Mouse (Mus musculus) forebrain, embryonic 15.5 days (tissue): ENCODE results near the gene A630076J17Rik. TPM values are rescaled to one million over a fixed set of nuclear protein-coding genes. Genes with fewer than 3 reads are reported as not detected.

ENCODE experiments used
- ATAC-seq: fragments of 200-750 bp; cut with Nextera tagmentation; replicated peaks from 2 replicates; pipeline ENCODE4 v1.8.0; 2017; ENCODE audit warnings: mild to moderate bottlenecking, moderate TSS enrichment, moderate library complexity
- H3K27ac ChIP-seq: fragments of 300-500 bp; sonication (generic); replicated peaks from 2 replicates; pipeline ENCODE4 v1.5.1; 2015; ENCODE audit warnings: mild to moderate bottlenecking, inconsistent platforms
- H3K27me3 ChIP-seq: fragments of 300-500 bp; sonication (generic); 2 replicates; pipeline ENCODE4 v1.6.1; 2015; ENCODE audit warnings: inconsistent platforms
- H3K36me3 ChIP-seq: fragments of 300-500 bp; sonication (generic); 2 replicates; pipeline ENCODE4 v1.6.1; 2015; ENCODE audit warnings: mild to moderate bottlenecking, inconsistent platforms
- H3K4me1 ChIP-seq: fragments of 300-500 bp; sonication (generic); 2 replicates; pipeline ENCODE4 v1.6.1; 2015; ENCODE audit warnings: inconsistent platforms
- H3K4me2 ChIP-seq: fragments of 300-500 bp; sonication (generic); replicated peaks from 2 replicates; pipeline ENCODE4 v1.6.1; 2015; ENCODE audit warnings: mild to moderate bottlenecking, inconsistent platforms
- H3K4me3 ChIP-seq: fragments of 300-500 bp; sonication (generic); 2 replicates; pipeline ENCODE4 v1.5.1; 2015; ENCODE audit warnings: mild to moderate bottlenecking, inconsistent platforms
- H3K9ac ChIP-seq: fragments of 300-500 bp; sonication (generic); replicated peaks from 2 replicates; pipeline ENCODE4 v1.6.1; 2015; ENCODE audit warnings: mild to moderate bottlenecking, inconsistent platforms
- H3K9me3 ChIP-seq: fragments of 300-500 bp; sonication (generic); 2 replicates; pipeline ENCODE4 v1.6.1; 2016; ENCODE audit warnings: inconsistent platforms
- WGBS: fragments of 180-500 bp; shearing (Covaris S2); methylation state at CpG from one replicate; pipeline ENCODE4 v1.1.7; 2015; ENCODE audit warnings: mixed read lengths; 5-methylcytosine and 5-hydroxymethylcytosine counted together
- polyA plus RNA-seq: library from polyadenylated mRNA; unstranded; fragments of >200 nt; fragmentation: Nextera tagmentation; extraction: Ambion mirVana; gene quantifications from 2 replicates; pipeline ENCODE4 v1.2.1, GENCODE M21; 2015

Gene A630076J17Rik
- not detected in 2 replicates for polyA plus RNA-seq

GRCm38 (mm10) chr3:107230527-107230926 lies at the start of gene A630076J17Rik:
Gene A630076J17Rik (plus strand): TSS chr3:107230614.
- no peak for ATAC-seq
- H3K4me3 ChIP-seq, result no peak within 1 kb of the TSS
- no peak within 1 kb of the TSS for H3K4me2 ChIP-seq
- H3K27me3 ChIP-seq, result no peaks in the 10 kb centered on the region
- no peak within 1 kb of the TSS for H3K9ac ChIP-seq
- H3K36me3 ChIP-seq, result no peaks in the 10 kb centered on the region
- H3K9me3 ChIP-seq, result no peaks in the 10 kb centered on the region
- no peaks in the 10 kb centered on the region for H3K4me1 ChIP-seq
- 72% methylated on average over 1 of the region's 1 CpGs for WGBS
- no peak within 1 kb of the TSS for H3K27ac ChIP-seq

DNA sequence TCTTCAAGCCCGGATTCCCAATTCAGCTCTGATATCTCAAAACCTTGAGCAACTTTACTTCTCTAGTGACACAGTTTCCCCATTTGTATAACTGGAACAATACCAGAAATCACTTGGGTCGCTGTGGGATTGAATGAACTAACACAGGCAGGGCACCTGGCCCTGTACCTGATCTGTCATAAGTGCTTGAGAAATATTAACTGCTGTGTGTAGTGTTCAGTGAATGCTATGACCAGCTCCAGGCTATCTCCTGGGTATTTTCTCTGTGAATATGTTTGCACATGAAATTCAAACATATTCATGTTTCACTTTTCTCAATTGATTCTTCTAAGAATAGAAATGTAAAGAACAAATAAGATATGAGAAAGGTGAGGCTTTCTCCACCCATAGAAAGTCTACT lies 49.6 kb upstream of the A630076J17Rik start:
- peaks cover 4% of the 10 kb centered on the region; the same call in 1 of the 2 replicates for H3K4me1 ChIP-seq
- no peak overlapping the region for H3K27ac ChIP-seq
- no peak for ATAC-seq
- H3K4me3 ChIP-seq, result no peak overlapping the region
- H3K27me3 ChIP-seq, result no peaks in the 10 kb centered on the region
- no peak overlapping the region for H3K9ac ChIP-seq
- no peak overlapping the region for H3K4me2 ChIP-seq
- H3K36me3 ChIP-seq, result no peaks in the 10 kb centered on the region
- 69% methylated on average over 2 of the region's 2 CpGs for WGBS
- no peaks in the 10 kb centered on the region for H3K9me3 ChIP-seq

- Histone ChIP-seq H3K36me3 (no peaks in the 10 kb centered on the region), H3K27me3 (no peaks in the 10 kb centered on the region), H3K9ac (no peak within 1 kb of the TSS), H3K27ac (no peak within 1 kb of the TSS), H3K4me1 (no peaks in the 10 kb centered on the region), H3K4me3 (no peak within 1 kb of the TSS), H3K4me2 (no peak within 1 kb of the TSS), H3K9me3 (no peaks in the 10 kb centered on the region)
- ATAC-seq, result no peak
- WGBS, result 78% methylated on average over 1 of the region's 1 CpGs
Measured at GRCm38 (mm10) chr3:107182756-107183155, 47.7 kb upstream of the A630076J17Rik start, which contains the start of gene Kcna10. Gene Kcna10 (plus strand): TSS chr3:107183056.

- Histone ChIP-seq H3K9ac (no peak overlapping the region), H3K9me3 (no peaks in the 10 kb centered on the region), H3K4me3 (no peak overlapping the region), H3K36me3 (no peaks in the 10 kb centered on the region), H3K27ac (no peak overlapping the region), H3K27me3 (no peaks in the 10 kb centered on the region), H3K4me2 (no peak overlapping the region), H3K4me1 (no peaks in the 10 kb centered on the region)
- 80% methylated on average over 3 of the region's 3 CpGs for WGBS
- ATAC-seq, result no peak
Measured at GRCm38 (mm10) chr3:107183178-107183577, 47.2 kb upstream of the A630076J17Rik start.

DNA sequence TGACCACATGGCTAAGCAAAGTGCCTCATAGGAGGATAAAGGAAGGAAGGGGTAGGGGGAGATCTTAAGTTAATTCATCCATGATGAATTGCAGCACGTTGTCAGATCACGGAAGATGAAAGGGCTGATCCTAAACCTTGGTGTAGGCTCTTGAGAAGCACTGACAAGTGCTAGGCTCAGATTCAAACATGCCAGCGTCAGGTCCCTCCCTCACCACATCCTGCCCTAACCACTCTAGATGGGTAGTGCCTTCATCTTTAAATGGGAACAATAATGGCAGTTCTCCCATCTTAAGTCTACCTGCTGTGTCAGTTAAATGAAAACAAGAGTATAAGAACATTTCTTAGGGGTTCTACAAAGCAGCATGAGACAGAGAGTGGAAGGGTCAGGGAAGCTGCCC lies 44.8 kb upstream of the A630076J17Rik start:
- WGBS, result 65% methylated on average over 3 of the region's 3 CpGs
- Histone ChIP-seq H3K9me3 (no peaks in the 10 kb centered on the region), H3K27me3 (no peaks in the 10 kb centered on the region), H3K9ac (no peak overlapping the region), H3K27ac (no peak overlapping the region), H3K4me3 (no peak overlapping the region), H3K36me3 (no peaks in the 10 kb centered on the region), H3K4me2 (no peak overlapping the region), H3K4me1 (0 out of 2 replicates have a peak, but pooled peaks cover 3% of the 10 kb centered on the region)
- no peak for ATAC-seq

DNA sequence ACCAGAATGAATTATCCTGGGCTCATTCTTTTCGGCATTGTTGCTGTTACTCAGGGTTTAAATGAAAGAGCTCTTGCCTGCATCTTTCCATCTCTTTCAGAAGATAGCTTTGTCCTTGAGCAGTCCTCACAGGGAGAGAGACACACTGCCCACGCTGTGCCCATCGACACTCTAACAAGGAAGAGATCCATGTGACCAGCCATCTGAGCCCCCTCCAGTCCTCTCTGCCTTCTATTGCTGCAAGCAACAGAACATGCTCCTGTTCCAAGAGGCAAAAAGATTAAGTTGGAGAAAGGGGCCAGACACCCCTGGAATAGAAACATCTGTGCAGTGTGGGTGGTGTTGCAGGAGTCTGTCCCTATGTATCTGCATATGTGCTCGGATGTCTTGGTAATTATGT lies 43.4 kb upstream of the A630076J17Rik start:
- H3K9me3 ChIP-seq, result no peaks in the 10 kb centered on the region
- no peaks in the 10 kb centered on the region for H3K36me3 ChIP-seq
- H3K4me3 ChIP-seq, result no peak overlapping the region
- no peaks in the 10 kb centered on the region for H3K27me3 ChIP-seq
- ATAC-seq, result no peak
- H3K4me1 ChIP-seq, result 0 out of 2 replicates have a peak, but pooled peaks cover 3% of the 10 kb centered on the region
- H3K9ac ChIP-seq, result no peak overlapping the region
- no peak overlapping the region for H3K27ac ChIP-seq
- WGBS, result 80% methylated on average over 4 of the region's 4 CpGs
- no peak overlapping the region for H3K4me2 ChIP-seq

GRCm38 (mm10) chr3:107188226-107188899 lies 42.1 kb upstream of the A630076J17Rik start:
- ATAC-seq, result peak; percentile 81

DNA sequence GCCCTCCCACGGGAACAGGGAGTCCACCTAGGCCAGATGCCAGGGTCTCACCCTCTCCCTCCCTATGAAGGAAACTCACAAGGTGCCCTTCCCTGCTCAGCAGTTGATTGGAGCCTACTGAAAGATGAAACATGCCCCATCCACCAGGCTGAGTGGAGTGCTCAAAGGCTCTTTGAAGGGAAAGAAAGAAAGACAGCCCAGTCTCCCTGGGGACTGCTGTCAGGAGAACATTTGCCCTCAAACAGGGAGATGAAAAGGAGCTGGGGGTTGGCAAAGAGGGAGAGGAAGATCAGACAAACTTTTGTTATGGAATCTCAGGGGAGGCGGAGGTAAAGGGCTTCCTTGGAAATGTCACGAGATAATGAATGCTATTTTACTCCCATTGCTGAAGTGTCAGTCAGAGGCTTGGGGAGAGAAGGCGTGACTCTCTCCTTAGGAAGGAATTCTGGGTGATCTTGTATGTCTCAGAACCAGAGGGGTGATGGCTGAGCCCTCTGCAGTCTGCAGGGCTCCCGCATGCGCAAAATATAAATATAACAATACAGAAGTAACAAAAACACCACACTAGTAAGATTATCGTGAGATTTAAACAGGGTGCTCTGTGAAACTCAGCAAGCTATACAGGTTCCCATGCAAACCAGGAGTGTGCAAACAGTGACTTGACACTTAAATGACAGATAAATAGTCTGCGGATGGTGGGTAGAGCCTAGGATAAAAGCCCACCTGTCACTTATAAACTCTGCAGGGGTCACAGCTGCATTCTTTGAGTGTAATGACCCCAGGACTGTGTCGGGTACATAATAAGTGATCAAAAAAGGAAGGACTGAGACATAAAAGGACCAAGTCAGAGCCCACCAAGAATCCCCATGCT lies 28.9 kb upstream of the A630076J17Rik start:
- Histone ChIP-seq H3K36me3 (no peaks in the 10 kb centered on the region), H3K27me3 (no peaks in the 10 kb centered on the region), H3K27ac (no peak overlapping the region), H3K4me2 (no peak overlapping the region), H3K4me3 (no peak overlapping the region), H3K9me3 (no peaks in the 10 kb centered on the region), H3K4me1 (no peaks in the 10 kb centered on the region), H3K9ac (no peak overlapping the region)
- peak; percentile 59 for ATAC-seq
- 35% methylated on average over 9 of the region's 9 CpGs for WGBS

More at GRCm38 (mm10) chr3:107188226-107188899, 42.1 kb upstream of the A630076J17Rik start:
- Histone ChIP-seq H3K4me3 (no peak overlapping the region), H3K27me3 (no peaks in the 10 kb centered on the region), H3K4me1 (0 out of 2 replicates have a peak, but pooled peaks cover 3% of the 10 kb centered on the region), H3K9me3 (no peaks in the 10 kb centered on the region), H3K36me3 (no peaks in the 10 kb centered on the region), H3K9ac (no peak overlapping the region), H3K27ac (no peak overlapping the region), H3K4me2 (no peak overlapping the region)
- 40% methylated on average over 6 of the region's 6 CpGs for WGBS

DNA sequence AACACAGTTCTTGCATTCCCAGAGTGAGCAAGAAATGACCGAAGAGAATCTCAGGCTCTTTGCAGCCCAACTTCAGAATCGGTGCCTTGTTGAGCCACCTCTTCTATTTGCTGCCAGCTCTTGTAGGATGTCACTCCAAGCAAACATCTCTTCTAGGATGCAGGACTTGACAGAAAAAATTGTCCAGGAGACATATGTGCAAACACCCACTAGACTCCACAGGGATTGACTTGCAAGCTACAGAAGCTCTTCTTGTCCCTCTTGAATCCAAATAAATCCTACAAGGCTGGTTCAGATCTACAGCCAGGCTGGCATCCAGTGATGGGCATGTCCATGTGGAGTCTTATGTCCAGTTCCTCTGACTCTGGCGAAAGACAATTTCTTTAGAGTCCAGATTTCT lies 26.0 kb upstream of the A630076J17Rik start:
- WGBS, result 95% methylated on average over 3 of the region's 3 CpGs
- Histone ChIP-seq H3K27ac (no peak overlapping the region), H3K4me3 (no peak overlapping the region), H3K9ac (no peak overlapping the region), H3K4me2 (no peak overlapping the region), H3K36me3 (no peaks in the 10 kb centered on the region), H3K9me3 (no peaks in the 10 kb centered on the region), H3K27me3 (no peaks in the 10 kb centered on the region), H3K4me1 (no peaks in the 10 kb centered on the region)
- no peak for ATAC-seq

DNA sequence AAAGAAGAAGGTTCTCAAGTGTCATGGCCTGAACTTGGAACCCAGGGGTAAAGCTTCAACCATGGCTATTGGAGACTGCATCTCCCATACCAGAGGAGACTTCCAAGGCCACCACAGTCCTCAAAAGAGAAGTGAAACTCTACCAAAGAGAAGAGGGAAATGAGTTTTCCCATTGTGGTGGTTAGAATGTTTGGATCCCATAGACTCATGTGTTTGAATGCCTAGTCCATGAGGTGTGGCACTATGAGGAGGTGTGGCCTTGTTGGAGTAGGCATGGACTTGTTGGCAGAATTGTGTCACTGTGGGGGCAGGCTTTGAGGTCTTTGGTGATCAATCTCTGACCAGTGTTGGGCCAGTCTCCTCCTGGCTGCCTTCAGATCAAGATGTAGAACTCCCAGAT lies 25.2 kb upstream of the A630076J17Rik start:
- no peaks in the 10 kb centered on the region for H3K27me3 ChIP-seq

GRCm38 (mm10) chr3:107205994-107206393 lies 24.4 kb upstream of the A630076J17Rik start:
- WGBS, result 16% methylated on average over 4 of the region's 4 CpGs
- Histone ChIP-seq H3K9me3 (no peaks in the 10 kb centered on the region), H3K4me1 (no peaks in the 10 kb centered on the region), H3K4me3 (no peak overlapping the region), H3K4me2 (no peak overlapping the region), H3K9ac (no peak overlapping the region), H3K27me3 (no peaks in the 10 kb centered on the region), H3K36me3 (no peaks in the 10 kb centered on the region), H3K27ac (no peak overlapping the region)
- ATAC-seq, result no peak

More for the DNA sequence above, 25.2 kb upstream of the A630076J17Rik start:
- no peak for ATAC-seq
- Histone ChIP-seq H3K4me3 (no peak overlapping the region), H3K4me1 (no peaks in the 10 kb centered on the region), H3K4me2 (no peak overlapping the region), H3K36me3 (no peaks in the 10 kb centered on the region), H3K9ac (no peak overlapping the region), H3K9me3 (no peaks in the 10 kb centered on the region), H3K27ac (no peak overlapping the region)

- H3K27ac ChIP-seq, result no peak overlapping the region
- no peak overlapping the region for H3K9ac ChIP-seq
- no peaks in the 10 kb centered on the region for H3K4me1 ChIP-seq
- no peaks in the 10 kb centered on the region for H3K27me3 ChIP-seq
- no peaks in the 10 kb centered on the region for H3K9me3 ChIP-seq
- H3K36me3 ChIP-seq, result no peaks in the 10 kb centered on the region
- ATAC-seq, result no peak
- WGBS, result 46% methylated on average over 4 of the region's 4 CpGs
- H3K4me3 ChIP-seq, result no peak overlapping the region
- no peak overlapping the region for H3K4me2 ChIP-seq
Measured at GRCm38 (mm10) chr3:107206490-107207150, 23.8 kb upstream of the A630076J17Rik start.
